Mouse (Mus musculus) myocyte (in vitro differentiated cells): Measurements from ENCODE around the gene Dnm2.

Source experiments
- MAX ChIP-seq: IDR thresholded peaks from one replicate; pipeline ENCODE4 v1.6.1; 2011; ENCODE audit warnings: low read depth, mild to moderate bottlenecking, control low read depth
- MYOG ChIP-seq, 3 experiments: IDR thresholded peaks; one replicate each; pipeline ENCODE4 v1.6.1; 2011; ENCODE audit warnings: control low read depth in 2 of 3, low read depth in 2 of 3, mild to moderate bottlenecking in 2 of 3; ENCODE audit not compliant: insufficient read length in 2 of 3, control insufficient read depth in 1 of 3, insufficient read depth in 1 of 3
- USF1 ChIP-seq: IDR thresholded peaks from one replicate; pipeline ENCODE4 v1.6.1; 2011; ENCODE audit warnings: low read depth, mild to moderate bottlenecking, control low read depth, moderate library complexity

GRCm38 (mm10) chr9:21493907-21494306 lies 69.2 kb downstream of the Dnm2 start:
- TF ChIP-seq MAX = no peak
- TF ChIP-seq MYOG (IDR thresholded peaks at IDR 0.05; ENCODE audit: control insufficient read depth in 1 of 3, insufficient read depth in 1 of 3, insufficient read length in 2 of 3, low read depth in 2 of 3) = peak in 1 of 3 experiments; percentile 50
- no peak for TF ChIP-seq USF1
